Mouse (Mus musculus): ENCODE measurements around the gene Diras1.

GRCm38 (mm10) chr10:80972071-80972987, 53.1 kb downstream of the Diras1 start:
- TF ChIP-seq CTCF (IDR thresholded peaks at IDR 0.05; ENCODE audit: borderline replicate concordance, insufficient read depth, low read length): no peak
- TF ChIP-seq POLR2A (IDR thresholded peaks at IDR 0.05; ENCODE audit: low read depth, low read length): no peak
